Mouse (Mus musculus) kidney, postnatal 14 days (tissue): ENCODE results near the gene Gm20388.
"Not testable (repeated sequence)": the region's sequence is repeated elsewhere in the genome, so short reads cannot be mapped to it uniquely, and the experiment has no call there.

Experiments used
- DNase-seq: peaks from one replicate; pipeline ENCODE4 v3.0.0; 2022; ENCODE audit warnings: mixed read lengths

Gm20388 gene

DNA sequence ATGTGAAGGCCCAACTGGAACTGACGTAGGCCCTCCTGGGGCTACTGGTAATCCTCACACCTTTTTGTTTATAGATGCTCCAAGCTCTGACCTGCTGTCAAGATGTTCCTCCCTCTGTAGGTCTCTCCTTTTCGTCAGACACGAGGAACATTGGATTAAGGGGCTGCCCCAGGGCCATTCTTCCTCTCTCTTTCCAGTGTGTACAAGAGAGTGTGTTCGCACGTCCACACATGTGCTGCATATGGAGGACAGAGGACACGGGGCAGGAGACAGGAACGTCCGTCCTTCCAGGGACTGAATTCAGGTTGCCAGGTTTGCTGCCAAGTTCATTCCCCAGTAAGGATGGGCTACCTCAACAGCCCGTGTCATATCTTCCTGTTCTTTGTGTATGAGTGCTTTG is 3878.8 kb downstream of the Gm20388 start:
- DNase-seq = no peak

DNA sequence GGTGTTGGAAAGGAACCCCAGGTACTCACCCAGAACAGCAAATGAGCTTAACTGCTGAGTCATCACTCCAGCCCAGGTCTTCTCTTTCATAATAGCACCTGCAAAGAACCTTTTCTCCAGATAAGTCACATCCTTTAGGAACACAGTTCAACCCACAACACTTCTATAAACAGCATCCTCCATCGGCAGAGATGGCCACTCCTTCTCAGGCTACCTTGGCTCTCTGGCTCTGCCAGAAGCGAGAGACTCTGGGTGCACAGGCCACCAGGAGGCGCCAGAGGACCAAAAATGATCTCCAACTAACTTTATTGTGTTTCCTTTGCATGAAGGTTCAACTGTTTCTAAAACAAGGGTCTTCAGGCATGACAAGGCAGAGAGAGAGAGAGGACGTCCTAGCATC is 3879.3 kb downstream of the Gm20388 start:
- peak; percentile 88 for DNase-seq

DNA sequence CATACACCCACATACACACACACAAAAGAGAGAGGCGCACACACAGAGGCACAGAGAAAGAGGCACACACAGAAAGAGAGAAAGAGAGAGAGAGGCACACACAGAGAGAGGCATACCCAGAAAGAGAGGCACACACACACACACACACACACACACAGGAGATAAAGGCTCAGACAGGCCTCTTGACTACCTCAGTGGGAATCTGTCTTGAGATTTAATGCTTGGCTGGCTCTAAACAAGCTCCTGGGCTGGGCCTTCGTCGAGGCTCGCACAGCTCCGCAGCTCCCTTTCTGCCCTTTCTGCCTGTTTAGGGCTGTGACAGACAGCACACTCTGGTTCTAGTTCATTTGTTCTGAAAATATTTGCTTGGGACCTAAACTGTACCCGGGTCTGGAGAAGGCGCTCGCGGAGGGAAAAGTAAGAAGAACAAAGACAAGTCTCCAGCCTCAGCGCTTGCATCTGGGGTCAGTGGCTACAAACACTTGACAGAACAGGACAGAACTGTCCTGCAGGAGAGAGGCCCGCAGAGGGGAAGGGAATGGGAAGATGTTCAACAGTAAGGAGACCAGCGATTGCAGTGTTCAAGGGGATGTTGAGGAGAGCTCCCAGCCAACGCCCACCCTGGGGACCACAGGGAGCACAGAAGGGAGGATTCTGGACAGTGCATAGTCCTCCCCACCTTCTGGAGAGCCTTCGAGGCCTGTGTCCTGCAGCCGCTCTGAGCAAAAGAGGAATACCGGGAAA is 3880.6 kb downstream of the Gm20388 start:
- no peak for DNase-seq

- no peak for DNase-seq
These were observed 3881.2 kb downstream of the Gm20388 start for GRCm38 (mm10) chr8:123791845-123792225.

GRCm38 (mm10) chr8:123793900-123794299 is 3883.3 kb downstream of the Gm20388 start:
- DNase-seq = no peak

- no peak for DNase-seq
These were observed 3884.1 kb downstream of the Gm20388 start for GRCm38 (mm10) chr8:123794766-123795165.

DNA sequence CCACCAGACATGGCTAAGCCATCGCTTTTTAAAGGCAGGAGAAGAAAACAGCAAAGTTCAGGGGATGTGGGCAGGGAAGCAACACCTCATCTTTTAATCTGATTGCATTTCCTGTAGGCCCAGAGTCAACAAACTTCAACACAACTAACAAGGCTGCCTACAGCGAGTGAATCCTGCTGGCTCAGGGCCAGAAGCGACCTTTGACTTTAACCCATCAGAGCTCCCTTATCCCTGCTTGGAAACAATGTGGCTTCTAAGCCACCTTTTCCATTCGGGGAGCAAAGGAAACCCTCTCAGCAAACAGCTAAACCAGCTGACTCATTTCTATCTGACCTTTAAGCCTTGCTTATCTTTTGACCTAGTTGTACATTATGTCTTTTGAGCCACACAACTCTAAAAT is 3886.1 kb downstream of the Gm20388 start:
- peak; percentile 52 for DNase-seq

DNA sequence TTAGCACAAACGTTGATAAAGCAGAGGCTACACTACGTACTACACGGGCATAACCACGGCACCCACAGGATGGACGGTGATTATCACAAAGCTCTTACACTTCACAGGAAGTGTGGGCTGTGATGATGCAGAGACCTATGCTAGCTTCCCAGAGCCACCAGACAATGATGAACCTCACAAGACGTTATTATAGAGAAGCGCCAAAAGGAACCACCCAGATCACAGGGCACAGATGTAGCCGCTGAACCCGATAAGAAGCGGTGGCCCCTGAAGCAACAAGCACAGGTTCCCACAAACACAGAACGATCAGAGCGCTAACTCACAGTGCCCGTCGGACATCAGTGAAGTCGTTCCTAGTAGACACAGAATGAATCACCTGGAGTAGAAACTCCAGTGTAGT is 3887.3 kb downstream of the Gm20388 start:
- DNase-seq = no peak

- DNase-seq = no peak
These were observed 3888.8 kb downstream of the Gm20388 start for GRCm38 (mm10) chr8:123799434-123799833.

DNA sequence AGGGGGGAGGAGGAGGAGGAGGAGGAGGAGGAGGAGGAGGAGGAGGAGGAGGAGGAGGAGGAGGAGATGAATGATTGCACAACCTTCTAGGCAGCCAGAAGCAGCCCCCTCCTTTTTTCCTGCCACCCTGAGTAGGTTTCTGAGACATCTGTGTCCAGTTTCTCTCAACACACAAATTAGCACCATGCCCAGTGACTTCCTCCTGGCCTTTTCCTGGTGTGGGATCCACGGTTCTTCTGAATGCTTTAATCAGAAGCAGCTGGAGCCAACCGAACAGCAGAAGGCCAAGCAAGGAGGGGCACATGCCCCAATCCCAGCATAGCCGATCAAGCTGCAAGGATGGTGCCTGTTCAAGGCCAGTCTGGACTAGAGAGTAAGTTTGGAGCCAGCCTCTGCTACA is 3889.2 kb downstream of the Gm20388 start:
- no peak for DNase-seq

- DNase-seq = no peak
These were observed 3890.2 kb downstream of the Gm20388 start for GRCm38 (mm10) chr8:123800867-123801266.

DNA sequence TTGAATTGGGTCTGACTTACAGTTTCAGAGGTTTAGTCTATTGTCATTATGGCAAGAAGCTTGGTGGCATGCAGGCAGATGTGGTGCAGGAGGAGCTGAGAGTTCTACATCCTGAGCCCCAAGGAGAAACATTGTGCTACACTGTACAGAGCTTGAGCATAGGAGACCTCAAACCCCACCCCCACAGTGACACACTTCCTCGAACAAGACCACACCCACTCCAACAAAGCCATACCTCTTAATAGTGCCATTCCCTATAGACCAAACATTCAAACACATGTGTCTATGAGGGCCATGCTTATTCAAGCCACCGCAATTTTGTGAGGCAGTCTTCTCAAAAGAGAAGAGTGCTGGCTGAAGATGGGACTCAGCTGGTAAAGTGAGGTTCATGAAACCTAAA is 3890.9 kb downstream of the Gm20388 start:
- no peak for DNase-seq

GRCm38 (mm10) chr8:123803639-123804038 is 3893.0 kb downstream of the Gm20388 start:
- no peak for DNase-seq

GRCm38 (mm10) chr8:123804586-123804985 is 3893.9 kb downstream of the Gm20388 start:
- no peak for DNase-seq

DNA sequence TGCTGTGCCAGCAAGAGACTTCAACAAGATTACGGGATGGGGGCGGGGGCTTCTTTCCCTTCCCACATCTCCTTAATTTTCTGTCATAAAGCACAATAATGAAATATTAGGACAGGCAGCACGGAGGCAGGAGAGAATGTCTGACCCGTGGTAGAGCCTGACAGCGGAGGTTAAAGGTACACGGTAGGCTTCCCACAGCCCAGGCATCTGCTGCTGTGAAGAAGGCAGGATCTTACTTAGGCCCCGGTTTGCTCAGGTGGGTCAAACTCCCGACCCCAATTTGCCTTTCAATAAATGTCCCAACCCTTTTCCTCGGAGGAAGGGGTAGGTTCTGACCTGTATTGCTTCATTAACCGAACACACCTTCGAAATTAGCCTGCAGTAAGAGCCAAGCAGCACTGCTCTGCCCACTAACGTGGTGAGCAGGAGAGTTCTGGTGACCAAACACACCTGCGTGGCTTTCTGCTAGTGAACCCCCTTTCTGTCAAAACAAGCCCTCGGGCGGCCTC is 3894.6 kb downstream of the Gm20388 start:
- DNase-seq = no peak

DNA sequence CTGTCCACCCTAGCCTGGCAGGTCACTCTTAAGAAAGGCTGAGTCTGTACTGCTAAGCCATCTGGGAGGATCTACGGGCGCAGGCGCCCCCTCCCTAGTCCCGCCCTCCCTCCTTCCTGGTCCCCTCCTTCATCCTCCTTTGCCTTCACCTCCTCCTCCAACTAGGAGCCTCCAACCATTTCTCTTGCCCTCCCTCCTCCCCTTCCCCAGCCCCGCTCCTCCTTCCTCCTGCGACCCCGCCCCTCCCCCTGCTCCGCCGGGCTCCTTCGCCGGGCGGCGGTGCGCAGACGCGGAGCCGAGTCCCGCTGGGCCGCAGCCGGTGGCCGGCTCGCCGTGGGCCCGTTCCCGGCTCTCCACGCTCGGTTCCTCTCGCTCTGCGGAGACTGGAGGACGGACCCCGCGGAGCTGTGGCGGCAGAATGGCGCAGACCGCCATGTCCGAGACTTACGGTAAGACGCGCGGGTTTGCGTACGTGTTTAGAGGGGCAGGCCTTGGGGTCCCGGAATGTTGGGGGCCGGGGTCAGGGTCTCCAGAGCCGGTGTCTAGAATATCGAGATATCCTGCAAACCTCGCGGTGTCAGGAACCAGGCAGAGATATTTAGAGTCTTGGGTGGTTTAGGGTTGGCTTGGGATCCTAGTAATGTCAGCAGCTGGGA is 3895.2 kb downstream of the Gm20388 start, which contains the start of gene Rab4a:
Gene Rab4a, plus strand, starts transcription at position 268 of the 656 bp plus-strand sequence.
- DNase-seq = peak; percentile 95

DNA sequence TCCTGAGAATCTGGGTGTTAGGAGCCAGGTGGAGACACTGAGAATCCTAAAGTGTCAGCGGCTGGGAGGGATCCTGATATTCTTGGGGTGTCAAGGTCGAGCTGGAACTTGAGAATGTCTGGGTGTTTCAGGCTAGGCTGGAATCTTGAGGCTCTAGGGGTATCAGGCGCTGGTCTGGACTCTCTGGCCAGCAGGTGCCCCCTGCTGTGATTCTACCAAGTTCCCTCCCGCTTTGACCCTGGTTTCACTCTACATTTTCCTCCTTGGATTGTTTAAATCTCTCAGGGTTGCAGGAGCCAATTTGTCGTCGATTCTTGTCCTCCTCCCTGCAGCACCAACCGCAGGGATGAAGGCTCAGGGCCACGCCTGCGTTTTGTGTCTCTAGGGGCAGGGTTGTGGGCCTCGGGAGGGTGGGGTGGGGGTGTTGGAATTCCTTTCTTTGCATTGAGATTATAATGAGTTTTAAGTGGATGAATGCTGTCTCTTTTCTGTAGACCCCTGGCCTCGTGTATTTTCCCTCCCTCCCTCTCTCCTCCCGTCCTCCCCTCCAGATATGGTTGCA is 3895.8 kb downstream of the Gm20388 start:
- peak; percentile 26 for DNase-seq

GRCm38 (mm10) chr8:123807024-123807431 is 3896.4 kb downstream of the Gm20388 start:
- DNase-seq = peak; percentile 54

DNA sequence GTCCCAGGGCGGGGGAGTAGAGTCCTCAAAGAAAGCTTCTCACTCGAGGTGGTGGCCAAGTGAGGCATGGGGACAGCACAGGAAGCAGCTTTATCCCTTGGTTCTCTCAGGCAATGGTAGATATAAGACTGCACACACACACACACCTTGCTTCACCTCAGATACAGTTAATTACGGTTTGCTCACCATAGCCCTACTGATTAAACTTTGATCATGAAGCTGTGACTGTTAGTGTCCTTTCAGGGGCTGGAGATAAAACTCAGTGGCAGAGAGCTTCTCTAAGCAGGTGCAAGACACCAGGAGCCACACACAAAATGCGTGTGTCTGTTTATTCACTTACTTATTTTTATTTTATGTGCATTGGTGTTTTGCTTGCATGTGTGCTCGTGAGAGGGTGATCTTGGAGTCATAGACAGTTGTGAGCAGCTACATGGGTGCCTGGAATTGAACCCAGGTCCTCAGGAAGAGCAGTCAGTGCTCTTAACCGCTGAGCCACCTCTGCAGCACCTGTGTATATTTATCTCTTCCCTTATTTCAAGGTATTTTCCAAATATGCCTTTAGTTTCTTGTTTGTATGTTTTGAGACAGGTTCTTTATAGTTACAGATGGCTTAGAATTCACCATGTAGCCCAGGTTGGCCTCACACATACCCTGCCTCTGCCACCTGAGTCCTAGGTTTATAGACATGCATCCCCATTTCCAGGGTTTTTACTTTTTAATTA is 3897.4 kb downstream of the Gm20388 start:
- DNase-seq = no peak

- no peak for DNase-seq
These were observed 3898.0 kb downstream of the Gm20388 start for GRCm38 (mm10) chr8:123808671-123809070.

GRCm38 (mm10) chr8:123809342-123809741 is 3898.7 kb downstream of the Gm20388 start:
- not testable (repeated sequence) for DNase-seq

- no peak for DNase-seq
These were observed 3901.6 kb downstream of the Gm20388 start for GRCm38 (mm10) chr8:123812227-123812626.
